Mouse (Mus musculus) MEL (cell line): ENCODE measurements around the gene Egfr. TPM values are rescaled to one million over a fixed set of nuclear protein-coding genes. Genes with fewer than 3 reads are reported as not detected.

Experiments used
- DNase-seq: peaks from one replicate; pipeline ENCODE4 v3.0.0; 2011; ENCODE audit warnings: low read depth, low spot score
- H3K27ac ChIP-seq: 2 replicates; pipeline ENCODE4 v1.5.1; 2012; ENCODE audit warnings: low read depth, mild to moderate bottlenecking, control low read depth, low read length, moderate library complexity; ENCODE audit not compliant: control insufficient read depth
- H3K27me3 ChIP-seq, 2 experiments: fragments of 150-350 bp in 1 of 2; sonication (generic) in 1 of 2; 2 replicates each; pipeline ENCODE4 v1.6.1; 2012; ENCODE audit warnings: low read length in 2 of 2, mild to moderate bottlenecking in 2 of 2, improper control_type of control experiment in 1 of 2, moderate library complexity in 1 of 2; ENCODE audit not compliant: insufficient read depth in 2 of 2, control insufficient read depth in 1 of 2
- H3K36me3 ChIP-seq, 2 experiments: 2 replicates each; pipeline ENCODE4 v1.6.1; 2012 to 2014; ENCODE audit warnings: low read length in 2 of 2, improper control_type of control experiment in 1 of 2, inconsistent platforms in 1 of 2, mild to moderate bottlenecking in 1 of 2; ENCODE audit not compliant: insufficient read depth in 2 of 2, control insufficient read depth in 1 of 2
- H3K4me1 ChIP-seq, 2 experiments: fragments of 150-350 bp in 1 of 2; sonication (generic) in 1 of 2; 2 replicates each; pipeline ENCODE4 v1.6.1; 2012; ENCODE audit warnings: low read length in 2 of 2, improper control_type of control experiment in 1 of 2, mild to moderate bottlenecking in 1 of 2; ENCODE audit not compliant: insufficient read depth in 2 of 2, control insufficient read depth in 1 of 2
- H3K4me3 ChIP-seq, 2 experiments: fragments of 150-350 bp in 1 of 2; sonication (generic) in 1 of 2; 2 replicates each; pipeline ENCODE4 v1.5.1; 2012; ENCODE audit warnings: low read depth in 2 of 2, low read length in 2 of 2, mild to moderate bottlenecking in 2 of 2, moderate library complexity in 2 of 2, control low read depth in 1 of 2, improper control_type of control experiment in 1 of 2; ENCODE audit not compliant: control insufficient read depth in 1 of 2, insufficient read depth in 1 of 2
- H3K79me2 ChIP-seq: 2 replicates; pipeline ENCODE4 v1.6.1; 2012; ENCODE audit warnings: mild to moderate bottlenecking, low read length, moderate library complexity; ENCODE audit not compliant: control insufficient read depth, poor library complexity, insufficient read depth
- H3K9ac ChIP-seq: 2 replicates; pipeline ENCODE4 v1.6.1; 2012; ENCODE audit warnings: low read depth, mild to moderate bottlenecking, control low read depth, low read length, moderate library complexity; ENCODE audit not compliant: control insufficient read depth, poor library complexity, severe bottlenecking
- H3K9me3 ChIP-seq: fragments of 150-350 bp; sonication (generic); replicated peaks from 2 replicates; pipeline ENCODE4 v1.6.1; 2012; ENCODE audit warnings: mild to moderate bottlenecking, low read length, improper control_type of control experiment, moderate library complexity; ENCODE audit not compliant: insufficient read depth
- CTCF ChIP-seq, 3 experiments: IDR thresholded peaks in 2 of 3; conservative IDR thresholded peaks in 1 of 3; 2 replicates each; pipeline ENCODE4 v1.5.1; 2011 to 2012; ENCODE audit warnings: low read length in 3 of 3, low read depth in 2 of 3, mild to moderate bottlenecking in 2 of 3, improper control_type of control experiment in 1 of 3, inconsistent platforms in 1 of 3, mixed read lengths in 1 of 3, moderate library complexity in 1 of 3; ENCODE audit not compliant: control insufficient read depth in 1 of 3, insufficient read depth in 1 of 3, poor library complexity in 1 of 3, severe bottlenecking in 1 of 3
- JUND ChIP-seq: IDR thresholded peaks from 2 replicates; pipeline ENCODE4 v1.6.1; 2011; ENCODE audit warnings: low read depth, mild to moderate bottlenecking, improper control_type of control experiment, low read length
- MAZ ChIP-seq: IDR thresholded peaks from 2 replicates; pipeline ENCODE4 v1.6.1; 2012; ENCODE audit warnings: low read depth, mild to moderate bottlenecking, inconsistent platforms, low read length, improper control_type of control experiment
- MYC ChIP-seq: IDR thresholded peaks from 2 replicates; pipeline ENCODE4 v1.6.1; 2011; ENCODE audit warnings: low read depth, mild to moderate bottlenecking, low read length, improper control_type of control experiment, moderate library complexity
- NRF1 ChIP-seq: IDR thresholded peaks from 2 replicates; pipeline ENCODE4 v1.6.1; 2014; ENCODE audit warnings: low read depth, mild to moderate bottlenecking, inconsistent platforms, low read length, improper control_type of control experiment, moderate library complexity; ENCODE audit not compliant: poor library complexity, insufficient read depth, severe bottlenecking
- POLR2A ChIP-seq, 2 experiments: IDR thresholded peaks; 2 replicates each; pipeline ENCODE4 v1.6.1; 2011 to 2012; ENCODE audit warnings: low read length in 2 of 2, mild to moderate bottlenecking in 2 of 2, control low read depth in 1 of 2, improper control_type of control experiment in 1 of 2, low read depth in 1 of 2, moderate library complexity in 1 of 2; ENCODE audit not compliant: control insufficient read depth in 1 of 2, insufficient read depth in 1 of 2, poor library complexity in 1 of 2
- RCOR1 ChIP-seq: IDR thresholded peaks from 2 replicates; pipeline ENCODE4 v1.6.1; 2012; ENCODE audit warnings: low read depth, mild to moderate bottlenecking, inconsistent platforms, low read length, improper control_type of control experiment
- SIN3A ChIP-seq: IDR thresholded peaks from 2 replicates; pipeline ENCODE4 v1.6.1; 2012; ENCODE audit warnings: low read length, improper control_type of control experiment, inconsistent platforms
- SMC3 ChIP-seq: IDR thresholded peaks from 2 replicates; pipeline ENCODE4 v1.6.1; 2011; ENCODE audit warnings: low read depth, low read length, improper control_type of control experiment
- TAL1 ChIP-seq: IDR thresholded peaks from 2 replicates; pipeline ENCODE4 v1.6.1; 2012; ENCODE audit warnings: mild to moderate bottlenecking, inconsistent platforms, low read length, moderate library complexity, mixed read lengths
- TBP ChIP-seq: IDR thresholded peaks from 2 replicates; pipeline ENCODE4 v1.8.0; 2011; ENCODE audit warnings: low read depth, low read length, improper control_type of control experiment
- TCF12 ChIP-seq: IDR thresholded peaks from 2 replicates; pipeline ENCODE4 v1.6.1; 2014; ENCODE audit warnings: low read depth, mild to moderate bottlenecking, inconsistent platforms, low read length, improper control_type of control experiment, moderate library complexity
- ZC3H11A ChIP-seq: IDR thresholded peaks from 2 replicates; pipeline ENCODE4 v1.6.1; 2012; ENCODE audit warnings: low read depth, mild to moderate bottlenecking, inconsistent platforms, low read length, improper control_type of control experiment
- ZKSCAN1 ChIP-seq: IDR thresholded peaks from 2 replicates; pipeline ENCODE4 v1.6.1; 2012; ENCODE audit warnings: low read depth, mild to moderate bottlenecking, inconsistent platforms, low read length, improper control_type of control experiment, moderate library complexity
- ZMIZ1 ChIP-seq: IDR thresholded peaks from 2 replicates; pipeline ENCODE4 v1.6.1; 2012; ENCODE audit warnings: low read depth, mild to moderate bottlenecking, inconsistent platforms, low read length, improper control_type of control experiment, moderate library complexity
- ZNF384 ChIP-seq: IDR thresholded peaks from 2 replicates; pipeline ENCODE4 v1.6.1; 2012; ENCODE audit warnings: low read depth, mild to moderate bottlenecking, inconsistent platforms, low read length, improper control_type of control experiment
- polyA plus RNA-seq, 2 experiments: library from polyadenylated mRNA; stranded (reverse) in 1 of 2; unstranded in 1 of 2; fragments of >175 nt in 1 of 2; fragments of >200 nt in 1 of 2; gene quantifications; 2 replicates each; pipeline versions ENCODE4 v1.2.1 to v1.2.4; 2012; ENCODE audit warnings: low replicate concordance in 2 of 2, low read depth in 1 of 2; ENCODE audit not compliant: insufficient read length in 2 of 2, insufficient read depth in 1 of 2, missing spikeins in 1 of 2
- total RNA-seq: library from RNA; depleted of rRNA; stranded (reverse); fragments of 300-350 nt; gene quantifications from 2 replicates; pipeline ENCODE4 v1.2.3, GENCODE M21; 2012

Gene Egfr
- total and polyA plus RNA-seq, 3 experiments: not detected

- H3K4me3 ChIP-seq: no peak overlapping the region
- no peak overlapping the region for H3K9ac ChIP-seq
- TF ChIP-seq JUND (no peak), SMC3 (no peak), RCOR1 (no peak), TCF12 (no peak), ZMIZ1 (no peak)
- TF ChIP-seq, all 39 proteins: peak for 0
- H3K27ac ChIP-seq: no peak overlapping the region
- peaks cover 5 to 9% of the 10 kb centered on the region in 2 experiments; a peak in 2 of 4 replicates for H3K27me3 ChIP-seq
- no peaks in the 10 kb centered on the region for H3K4me1 ChIP-seq
- no peaks in the 10 kb centered on the region for H3K79me2 ChIP-seq
- no peak for DNase-seq
- no peaks in the 10 kb centered on the region for H3K9me3 ChIP-seq
- H3K36me3 ChIP-seq: no peaks in the 10 kb centered on the region
Observed at GRCm38 (mm10) chr11:16804016-16804415, 52.0 kb downstream of the Egfr start.

GRCm38 (mm10) chr11:16805886-16806285, 53.9 kb downstream of the Egfr start:
- no peaks in the 10 kb centered on the region for H3K79me2 ChIP-seq
- H3K4me3 ChIP-seq: no peak overlapping the region
- H3K27ac ChIP-seq: no peak overlapping the region
- DNase-seq: no peak
- H3K9ac ChIP-seq: no peak overlapping the region
- H3K27me3 ChIP-seq: peaks cover 5 to 9% of the 10 kb centered on the region in 2 experiments; a peak in 2 of 4 replicates
- no peaks in the 10 kb centered on the region for H3K9me3 ChIP-seq
- H3K4me1 ChIP-seq: no peaks in the 10 kb centered on the region
- TF ChIP-seq TAL1: no peak
- H3K36me3 ChIP-seq: no peaks in the 10 kb centered on the region

GRCm38 (mm10) chr11:16809161-16809967, 57.4 kb downstream of the Egfr start:
- Histone ChIP-seq H3K36me3 (no peaks in the 10 kb centered on the region), H3K4me3 (no peak overlapping the region), H3K27me3 (no peaks in the 10 kb centered on the region; a peak in 1 of 4 replicates), H3K9me3 (no peaks in the 10 kb centered on the region), H3K4me1 (no peaks in the 10 kb centered on the region), H3K79me2 (no peaks in the 10 kb centered on the region), H3K9ac (no peak overlapping the region), H3K27ac (no peak overlapping the region)
- TF ChIP-seq MYC (no peak), ZNF384 (no peak), NRF1 (no peak), ZC3H11A (no peak), ZKSCAN1 (no peak), TBP (no peak), MAZ (no peak), SIN3A (no peak), CTCF (IDR thresholded peaks at IDR 0.05 in 2 of 3, conservative IDR thresholded peaks at IDR 0.05 in 1 of 3; ENCODE audit: control insufficient read depth in 1 of 3, insufficient read depth in 1 of 3, low read depth in 2 of 3, low read length in 3 of 3, poor library complexity in 1 of 3, severe bottlenecking in 1 of 3) (no peak), POLR2A (IDR thresholded peaks at IDR 0.05; ENCODE audit: control insufficient read depth in 1 of 2, insufficient read depth in 1 of 2, low read depth in 1 of 2, low read length in 2 of 2, poor library complexity in 1 of 2) (no peak), TAL1 (no peak)
- no peak for DNase-seq
